Mouse (Mus musculus): ENCODE data around the gene Bcl11a.

DNA sequence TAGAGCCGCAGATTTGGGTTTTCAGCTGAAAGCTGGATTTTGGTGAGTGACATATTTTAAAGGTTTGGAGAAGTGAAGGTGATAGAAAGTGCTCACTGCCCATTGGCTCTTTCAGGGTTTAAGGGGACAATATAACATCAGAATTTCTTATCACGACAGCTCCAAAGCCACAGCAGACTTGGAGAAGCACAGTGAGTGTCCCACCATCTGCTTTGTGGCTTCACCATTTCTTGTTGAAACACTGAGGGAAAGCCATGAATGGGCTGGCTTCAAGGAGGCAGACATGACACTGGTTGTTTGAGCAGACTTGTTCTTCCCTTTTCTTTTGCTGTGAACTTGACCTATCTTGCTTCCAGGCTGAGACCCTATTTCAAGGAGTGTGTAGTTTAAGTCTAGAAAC is 46.1 kb downstream of the Bcl11a start:
- no peak for TF ChIP-seq CTCF (IDR thresholded peaks at IDR 0.05; ENCODE audit: extremely low read depth, insufficient read depth, insufficient read length, insufficient replicate concordance)
- TF ChIP-seq POLR2A (IDR thresholded peaks at IDR 0.05; ENCODE audit: low read depth, low read length) = no peak

All from spleen, adult 2 months (tissue).